Mouse (Mus musculus) stomach, embryonic 16.5 days (tissue): ENCODE data around the gene Sel1l3. TPM values are rescaled to one million over a fixed set of nuclear protein-coding genes. Genes with fewer than 3 reads are reported as not detected.

Experiments
- ATAC-seq: fragments of 200-750 bp; cut with Nextera tagmentation; 2 replicates; pipeline ENCODE4 v1.8.0; 2017; ENCODE audit warnings: moderate number of reproducible peaks, moderate TSS enrichment; ENCODE audit not compliant: insufficient read depth, low FRiP score
- H3K27ac ChIP-seq: fragments of 300-500 bp; sonication (generic); 2 replicates; pipeline ENCODE4 v1.5.1; 2014; ENCODE audit warnings: low read length
- H3K27me3 ChIP-seq: fragments of 300-500 bp; sonication (generic); 2 replicates; pipeline ENCODE4 v1.6.1; 2014; ENCODE audit warnings: low read length, control low read depth, mixed read lengths; ENCODE audit not compliant: control insufficient read depth, insufficient read depth
- H3K36me3 ChIP-seq: fragments of 300-500 bp; sonication (generic); 2 replicates; pipeline ENCODE4 v1.6.1; 2014; ENCODE audit warnings: low read length; ENCODE audit not compliant: control insufficient read depth, insufficient read depth
- H3K4me1 ChIP-seq: fragments of 300-500 bp; sonication (generic); 2 replicates; pipeline ENCODE4 v1.6.1; 2014; ENCODE audit warnings: low read length, control low read depth, mixed read lengths; ENCODE audit not compliant: control insufficient read depth, insufficient read depth
- H3K4me2 ChIP-seq: fragments of 300-500 bp; sonication (generic); 2 replicates; pipeline ENCODE4 v1.6.1; 2014; ENCODE audit warnings: low read depth, low read length, mixed read lengths
- H3K4me3 ChIP-seq: fragments of 300-500 bp; sonication (generic); replicated peaks from 2 replicates; pipeline ENCODE4 v1.5.1; 2014; ENCODE audit warnings: mild to moderate bottlenecking, low read length
- H3K9ac ChIP-seq: fragments of 300-500 bp; sonication (generic); 2 replicates; pipeline ENCODE4 v1.6.1; 2014; ENCODE audit warnings: low read length
- H3K9me3 ChIP-seq: fragments of 300-500 bp; sonication (generic); replicated peaks from 2 replicates; pipeline ENCODE4 v1.6.1; 2016; ENCODE audit warnings: low read length, control low read depth; ENCODE audit not compliant: control insufficient read depth
- WGBS: fragments of 180-500 bp; shearing (Covaris S2); extraction: QIAGEN DNeasy Blood & Tissue Kit; methylation state at CpG from one replicate; pipeline ENCODE4 v1.1.7; 2014; 5-methylcytosine and 5-hydroxymethylcytosine counted together
- polyA plus RNA-seq: library from polyadenylated mRNA; unstranded; fragments of >200 nt; fragmentation: Nextera tagmentation; extraction: Ambion mirVana; gene quantifications from 2 replicates; pipeline ENCODE4 v1.2.1, GENCODE M21; 2015

Sel1l3 gene
- polyA plus RNA-seq, 1 experiment from 2014 or later = 8.5 TPM

DNA sequence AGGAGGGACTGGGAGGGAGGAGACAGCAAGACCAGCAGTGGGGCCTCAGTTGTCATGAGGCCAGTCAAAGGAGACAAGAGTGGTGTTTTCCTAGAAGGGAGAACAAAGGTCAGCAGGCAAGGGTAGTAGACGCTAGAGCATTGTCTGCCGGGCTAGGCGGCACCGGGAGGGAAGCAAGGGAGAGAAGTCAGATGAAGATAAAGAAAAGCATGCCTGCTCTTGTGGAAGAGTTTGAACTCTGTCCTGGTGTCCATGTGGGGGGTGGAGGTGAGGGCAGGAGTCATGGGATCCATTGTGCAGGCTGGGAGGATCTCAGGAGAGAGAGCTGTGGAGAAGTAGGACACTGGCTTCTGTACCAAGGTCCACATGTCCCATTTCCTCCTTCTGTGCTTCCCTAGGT lies 135.3 kb downstream of the Sel1l3 start:
- ATAC-seq = peak; percentile 44; the same call in 1 of the 2 replicates
- no peaks in the 10 kb centered on the region for H3K27me3 ChIP-seq
- 42% methylated on average over 4 of the region's 4 CpGs for WGBS
- no peak overlapping the region for H3K9ac ChIP-seq
- no peaks in the 10 kb centered on the region for H3K36me3 ChIP-seq
- H3K4me2 ChIP-seq = no peak overlapping the region
- no peaks in the 10 kb centered on the region for H3K9me3 ChIP-seq
- H3K27ac ChIP-seq = no peak overlapping the region
- H3K4me1 ChIP-seq = no peaks in the 10 kb centered on the region
- H3K4me3 ChIP-seq = no peak overlapping the region

DNA sequence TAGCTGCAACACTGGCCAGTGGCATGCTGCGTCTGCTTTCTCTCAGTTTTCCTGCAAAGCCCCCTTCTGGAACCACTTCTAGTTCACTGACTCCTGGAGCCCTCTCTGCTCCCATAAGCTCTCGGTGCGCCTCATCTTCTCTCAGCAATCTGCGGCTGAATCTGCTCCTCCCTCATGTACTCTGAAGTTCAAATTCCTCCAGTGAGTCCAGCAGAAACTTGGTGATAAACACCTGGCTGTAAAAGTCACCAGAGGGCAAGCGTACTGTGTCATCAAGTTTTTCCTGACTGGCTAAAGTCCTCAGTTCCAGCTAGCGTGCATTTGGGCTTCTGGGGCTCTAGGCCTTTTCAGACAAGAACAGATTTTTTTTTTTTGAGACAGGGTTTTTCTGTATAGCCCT lies 139.2 kb downstream of the Sel1l3 start:
- ATAC-seq = no peak
- Histone ChIP-seq H3K27ac (no peak overlapping the region), H3K27me3 (no peaks in the 10 kb centered on the region), H3K9ac (no peak overlapping the region), H3K9me3 (no peaks in the 10 kb centered on the region), H3K4me3 (no peak overlapping the region), H3K36me3 (no peaks in the 10 kb centered on the region), H3K4me2 (no peak overlapping the region), H3K4me1 (no peaks in the 10 kb centered on the region)
- 57% methylated on average over 6 of the region's 6 CpGs for WGBS

DNA sequence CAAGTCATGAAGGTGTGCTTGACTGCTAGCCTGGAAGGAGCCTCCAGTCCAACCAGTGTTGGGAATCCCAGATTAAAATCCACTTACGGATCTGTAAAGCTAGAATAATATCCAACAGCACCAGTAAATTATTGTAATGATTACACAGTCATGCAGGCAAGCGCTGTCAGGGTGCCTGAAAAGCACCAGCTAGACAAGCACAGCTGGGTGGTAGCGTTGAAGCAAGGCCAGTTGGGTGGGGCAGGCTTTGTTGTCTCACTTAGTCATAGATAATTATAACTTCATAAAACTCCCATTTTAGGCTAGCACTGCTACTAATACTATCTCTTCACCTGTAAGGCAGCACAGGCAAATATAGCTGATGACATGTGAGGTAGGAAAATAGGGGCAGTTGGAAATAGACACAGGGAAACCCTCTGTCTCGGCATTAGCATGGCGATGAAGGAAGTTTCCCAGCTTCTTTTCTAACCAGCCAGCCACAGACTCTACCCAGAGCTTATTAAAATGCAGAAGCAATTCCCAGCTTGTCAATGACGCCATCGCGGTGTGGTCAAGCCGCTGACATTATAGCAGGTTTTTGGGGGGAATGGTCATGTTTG lies 152.1 kb downstream of the Sel1l3 start:
- Histone ChIP-seq H3K9ac (no peak overlapping the region), H3K27ac (no peak overlapping the region), H3K9me3 (no peaks in the 10 kb centered on the region), H3K27me3 (no peaks in the 10 kb centered on the region), H3K4me1 (no peaks in the 10 kb centered on the region), H3K4me2 (no peak overlapping the region), H3K4me3 (no peak overlapping the region), H3K36me3 (no peaks in the 10 kb centered on the region)
- WGBS = 82% methylated on average over 9 of the region's 9 CpGs
- no peak for ATAC-seq

Other genes with a start within 250 kb of the Sel1l3 start
- gene Slc34a2, start 175.8 kb downstream of the Sel1l3 start, polyA plus RNA-seq = 2.5 and 3.3 TPM in 2 replicates
- 73.4 and 81.3 TPM in 2 replicates for gene Smim20, start 53.2 kb upstream of the Sel1l3 start, polyA plus RNA-seq